Mouse (Mus musculus) heart, adult 18-20 months (tissue): ENCODE measurements at regions not wholly inside any gene's neighbourhood (a gene's known extent, or its start where the extent isn't known, plus 50 kb on each side); places are given as distances from the start of the nearest gene placed in this dataset.

Experiments
- DNase-seq, 2 experiments: peaks; one replicate each; pipeline ENCODE4 v3.0.0; 2021 to 2022; ENCODE audit warnings: mixed read lengths in 1 of 2

DNA sequence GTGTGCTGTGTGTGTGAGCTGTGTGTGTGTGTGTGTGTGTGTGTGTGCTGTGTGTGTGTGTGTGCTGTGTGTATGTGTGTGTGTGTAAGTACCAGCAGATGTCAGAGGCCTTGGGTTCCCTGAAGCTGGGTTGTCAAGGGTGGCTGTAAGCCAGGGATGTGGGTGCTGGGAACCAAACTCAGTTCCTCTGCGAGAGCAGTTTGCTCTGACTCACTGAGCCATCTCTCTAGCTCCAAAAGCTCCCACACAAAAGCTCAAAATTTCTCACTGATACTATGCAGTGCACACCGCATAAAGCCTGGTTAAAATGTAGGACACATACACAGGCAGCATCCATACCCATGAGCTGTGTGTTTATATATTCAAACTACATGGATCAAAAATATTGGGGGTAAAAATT is 172.9 kb upstream of the Clec14a start:
- DNase-seq: no peak

DNA sequence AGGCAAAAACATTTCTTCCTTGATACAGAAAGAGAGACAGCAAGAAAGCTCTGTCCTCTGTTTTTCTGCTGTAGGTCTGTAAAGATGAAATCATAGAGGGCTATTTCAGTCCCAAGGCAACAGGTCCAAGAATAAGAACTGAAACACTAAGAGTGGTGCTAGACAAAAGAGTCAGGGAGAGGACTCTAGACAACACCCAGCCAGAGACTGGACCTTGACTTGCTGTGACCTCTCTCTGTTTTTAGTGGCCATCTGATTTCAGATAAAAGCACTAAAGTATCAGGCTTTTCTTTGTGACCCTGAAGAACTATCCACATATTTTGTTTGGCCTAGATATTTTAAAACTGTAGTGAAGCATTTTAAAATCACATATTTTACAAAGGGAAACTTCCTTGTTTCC is 171.6 kb upstream of the Clec14a start:
- no peak for DNase-seq

DNA sequence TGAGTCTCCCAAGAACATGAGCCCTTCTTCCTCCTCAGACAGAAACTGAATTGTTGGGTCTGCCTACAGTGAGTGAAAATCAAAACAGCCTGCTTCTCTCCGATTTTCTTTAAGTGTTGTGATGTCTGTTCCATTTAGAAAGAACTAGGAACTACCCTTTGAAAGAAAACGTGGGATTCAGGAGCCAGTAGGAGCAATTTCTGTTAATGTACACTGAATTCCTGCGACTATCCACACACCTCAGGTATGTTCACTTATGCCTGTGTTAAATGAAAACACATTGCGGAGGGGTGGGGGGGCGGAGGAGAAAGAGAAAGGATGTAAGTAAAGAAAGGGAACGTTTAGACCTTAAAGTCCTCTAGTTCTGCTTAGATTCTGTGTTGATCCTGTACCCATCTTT is 167.9 kb upstream of the Clec14a start:
- DNase-seq: no peak

DNA sequence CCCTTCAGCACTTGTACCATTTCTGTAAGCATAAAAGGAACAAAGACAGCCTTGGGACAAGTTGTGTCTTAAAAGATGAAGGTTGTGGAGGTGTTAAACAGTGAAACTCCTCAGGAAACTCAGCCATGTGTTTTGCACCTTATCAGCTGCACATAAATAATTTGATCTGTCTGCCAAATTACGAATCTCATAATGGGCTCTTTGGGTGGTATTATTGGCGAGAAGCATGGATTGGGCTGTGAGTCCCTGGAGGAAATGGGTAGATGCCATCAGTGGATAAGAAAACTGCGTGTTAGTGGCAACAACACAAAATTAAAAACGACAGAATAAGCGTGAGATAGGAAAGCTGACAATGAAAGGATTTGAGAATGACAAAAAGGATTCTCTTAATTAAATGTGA is 165.4 kb upstream of the Clec14a start:
- no peak for DNase-seq

DNA sequence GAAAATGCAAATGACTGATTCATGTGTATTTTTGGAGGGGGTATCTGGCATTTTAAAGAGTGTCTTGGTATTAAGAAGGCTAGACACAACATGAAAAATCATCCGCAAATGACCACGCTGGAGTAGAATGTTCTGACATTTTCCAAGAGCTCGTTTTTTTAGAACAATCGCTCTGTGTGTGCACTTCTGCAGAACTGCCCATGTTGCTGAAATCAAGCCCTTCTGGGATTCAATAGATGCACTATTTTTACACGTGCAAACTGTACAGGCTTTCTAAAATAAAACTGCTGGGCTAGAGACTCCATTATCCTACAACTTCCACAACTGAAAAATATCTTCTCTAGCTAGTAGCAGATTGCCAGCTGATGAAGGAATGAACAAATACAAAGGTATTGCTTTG is 160.8 kb upstream of the Clec14a start:
- DNase-seq: no peak

DNA sequence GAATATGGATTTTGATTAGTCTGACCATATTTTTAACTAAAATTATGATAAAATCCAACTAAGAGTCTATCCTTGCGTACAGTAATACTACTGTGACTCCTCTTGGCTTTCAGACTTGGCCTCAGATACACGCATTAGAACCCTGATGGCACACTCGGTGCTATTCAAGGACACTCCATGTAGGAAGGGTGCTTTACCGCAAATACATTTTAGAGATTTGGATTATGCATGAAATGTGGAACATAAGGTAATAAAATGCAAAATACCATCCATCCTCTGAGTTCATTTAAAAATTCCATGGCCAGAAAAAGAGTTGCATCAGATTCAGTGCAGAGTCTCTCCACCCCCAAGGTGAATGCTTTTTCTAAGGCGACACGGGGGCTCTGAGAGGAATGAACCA is 157.7 kb upstream of the Clec14a start:
- no peak for DNase-seq

DNA sequence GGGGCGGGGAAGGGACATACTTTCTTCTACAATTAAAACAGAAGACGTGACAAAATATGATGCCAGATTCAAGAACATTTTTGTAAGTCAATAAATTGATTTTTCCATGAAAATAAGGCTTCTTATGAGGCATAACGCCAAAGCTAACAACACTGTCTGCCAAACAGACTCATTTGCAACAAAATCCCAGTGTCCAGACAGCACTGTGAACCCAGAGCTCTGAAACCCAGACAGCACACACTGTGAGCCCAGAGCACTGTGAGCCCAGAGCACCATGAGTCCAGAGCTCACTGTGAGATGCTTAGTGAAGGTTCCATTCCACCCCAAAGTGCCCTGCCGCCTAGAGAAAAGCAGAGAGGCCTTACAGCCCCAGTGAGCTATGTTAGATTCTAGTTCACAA is 156.9 kb upstream of the Clec14a start:
- DNase-seq: peak; percentile 1 to 4

DNA sequence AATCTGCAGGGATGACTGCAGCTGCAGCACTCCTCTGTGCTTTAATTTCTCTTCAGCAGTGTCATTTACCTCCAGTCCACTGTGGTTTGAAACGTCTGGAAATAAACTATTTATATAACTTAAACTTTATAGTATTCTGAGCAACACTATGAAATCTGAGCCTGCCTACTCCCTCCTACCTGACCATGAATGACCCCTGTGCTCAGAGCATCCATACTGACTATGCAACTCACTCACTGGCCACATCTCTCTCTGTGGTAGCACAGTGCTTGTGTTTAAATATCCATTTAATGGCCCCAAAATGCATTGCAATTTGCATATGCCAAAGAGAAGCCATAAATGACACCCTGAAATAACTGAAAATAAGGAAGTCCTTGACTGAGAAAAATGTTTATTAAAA is 154.5 kb upstream of the Clec14a start:
- no peak for DNase-seq

DNA sequence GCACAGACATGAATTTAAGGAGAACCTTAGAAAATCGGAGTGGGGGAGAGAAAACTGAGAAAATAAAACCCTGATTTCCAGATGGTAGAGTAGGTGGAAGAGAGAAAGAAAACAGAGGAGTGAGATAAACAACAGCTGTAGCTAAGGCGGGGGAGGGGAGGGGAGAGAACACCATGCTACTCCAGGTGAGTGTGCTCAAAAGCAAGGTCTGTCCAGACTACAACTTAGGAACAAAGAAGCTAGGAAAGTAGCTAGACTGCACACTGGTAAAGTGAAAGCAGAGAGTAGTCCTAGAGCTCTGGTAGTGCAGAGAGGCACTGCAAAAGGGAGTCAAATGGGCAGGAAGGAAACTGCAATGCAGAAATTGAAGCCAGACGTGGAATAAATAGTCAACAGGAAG is 132.8 kb upstream of the Clec14a start:
- no peak for DNase-seq

DNA sequence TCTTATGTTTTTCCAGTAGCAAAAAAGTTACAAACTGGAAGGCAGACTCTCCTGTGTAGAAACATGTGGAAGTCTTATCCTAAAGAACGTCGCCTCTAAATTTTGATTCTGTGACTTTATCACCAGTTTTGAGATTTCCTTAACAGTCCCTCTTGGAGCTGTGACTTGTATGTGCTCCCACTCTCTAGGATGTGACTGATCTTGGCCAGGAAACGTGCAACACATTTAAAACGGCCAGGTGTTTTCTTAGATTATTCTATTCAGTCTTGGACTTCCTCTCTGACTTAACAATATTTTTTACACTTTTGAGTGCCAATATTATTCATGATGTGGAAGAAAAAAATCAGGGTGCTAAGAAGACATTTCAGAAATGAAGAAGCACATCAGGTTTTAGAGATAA is 91.2 kb upstream of the Clec14a start:
- peak in 1 of 2 experiments; percentile 16 for DNase-seq

DNA sequence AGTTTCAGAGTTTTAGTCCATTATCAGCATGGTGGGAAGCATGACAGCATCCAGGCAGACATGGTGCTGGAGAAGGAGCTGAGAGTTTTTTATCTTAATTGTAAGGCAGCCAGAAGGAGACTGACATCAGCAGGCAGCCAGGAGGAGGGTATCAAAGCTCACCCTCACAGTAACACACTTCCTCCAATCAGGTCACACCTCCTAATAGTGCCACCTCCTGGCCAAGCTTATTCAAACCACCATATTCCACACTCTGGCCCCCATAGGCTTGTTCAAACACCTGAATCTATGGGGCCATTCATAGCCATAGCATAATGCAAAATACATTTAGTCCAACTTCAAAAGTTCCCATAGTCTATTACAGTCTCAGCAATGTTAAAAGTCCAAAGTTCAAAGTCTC is 65.1 kb upstream of the Clec14a start:
- peak in 1 of 2 experiments; percentile 7 for DNase-seq

DNA sequence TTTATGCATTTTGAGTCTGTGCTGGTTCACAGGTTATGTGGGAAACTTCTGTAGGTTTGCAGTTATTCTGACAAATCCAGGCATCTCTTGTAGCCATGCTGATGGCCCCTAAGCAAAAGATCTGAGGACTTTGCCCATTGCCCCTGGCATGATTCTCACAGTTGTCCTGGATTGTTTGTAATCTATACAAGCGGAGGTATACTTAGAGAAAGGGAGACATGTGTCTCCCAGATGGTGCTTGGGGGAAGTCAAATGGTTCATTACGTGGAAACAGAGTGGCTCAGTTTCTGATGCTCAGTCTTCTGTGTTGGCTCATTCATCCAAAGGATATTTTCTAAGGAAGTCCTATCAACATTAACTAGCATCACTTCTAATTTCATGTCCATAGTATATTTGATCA is 60.8 kb upstream of the Clec14a start:
- DNase-seq: no peak

DNA sequence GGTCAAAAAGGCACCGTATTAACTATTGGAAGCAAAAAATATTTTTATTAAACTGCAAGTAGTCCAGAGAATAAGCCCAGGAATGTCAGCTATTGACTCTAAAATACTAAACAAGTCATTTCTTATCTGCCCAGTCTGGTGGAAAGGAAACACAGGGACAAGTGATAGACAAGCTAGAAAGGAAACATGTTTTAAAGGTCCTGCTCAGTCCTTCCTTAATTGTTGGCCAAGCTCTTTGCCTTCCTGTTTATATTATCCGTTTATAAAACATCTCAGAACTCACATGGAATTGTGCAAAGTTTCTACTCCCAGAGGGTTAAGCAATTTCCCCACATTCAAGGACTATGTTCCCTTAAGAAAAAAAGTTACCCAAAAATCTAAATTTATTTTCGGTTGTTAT is 54.9 kb upstream of the Clec14a start:
- peak in 1 of 2 experiments; percentile 36 for DNase-seq
